Mouse (Mus musculus) MEL (cell line): ENCODE results near the gene Olfr523. TPM values are rescaled to one million over a fixed set of nuclear protein-coding genes. Genes with fewer than 3 reads are reported as not detected.

ENCODE experiments used
- DNase-seq: peaks from one replicate; pipeline ENCODE4 v3.0.0; 2011; ENCODE audit warnings: low read depth, low spot score
- H3K27ac ChIP-seq: 2 replicates; pipeline ENCODE4 v1.5.1; 2012; ENCODE audit warnings: low read depth, mild to moderate bottlenecking, control low read depth, low read length, moderate library complexity; ENCODE audit not compliant: control insufficient read depth
- H3K27me3 ChIP-seq, 2 experiments: fragments of 150-350 bp in 1 of 2; sonication (generic) in 1 of 2; 2 replicates each; pipeline ENCODE4 v1.6.1; 2012; ENCODE audit warnings: low read length in 2 of 2, mild to moderate bottlenecking in 2 of 2, improper control_type of control experiment in 1 of 2, moderate library complexity in 1 of 2; ENCODE audit not compliant: insufficient read depth in 2 of 2, control insufficient read depth in 1 of 2
- H3K36me3 ChIP-seq, 2 experiments: 2 replicates each; pipeline ENCODE4 v1.6.1; 2012 to 2014; ENCODE audit warnings: low read length in 2 of 2, improper control_type of control experiment in 1 of 2, inconsistent platforms in 1 of 2, mild to moderate bottlenecking in 1 of 2; ENCODE audit not compliant: insufficient read depth in 2 of 2, control insufficient read depth in 1 of 2
- H3K4me1 ChIP-seq, 2 experiments: fragments of 150-350 bp in 1 of 2; sonication (generic) in 1 of 2; 2 replicates each; pipeline ENCODE4 v1.6.1; 2012; ENCODE audit warnings: low read length in 2 of 2, improper control_type of control experiment in 1 of 2, mild to moderate bottlenecking in 1 of 2; ENCODE audit not compliant: insufficient read depth in 2 of 2, control insufficient read depth in 1 of 2
- H3K4me3 ChIP-seq, 2 experiments: fragments of 150-350 bp in 1 of 2; sonication (generic) in 1 of 2; 2 replicates each; pipeline ENCODE4 v1.5.1; 2012; ENCODE audit warnings: low read depth in 2 of 2, low read length in 2 of 2, mild to moderate bottlenecking in 2 of 2, moderate library complexity in 2 of 2, control low read depth in 1 of 2, improper control_type of control experiment in 1 of 2; ENCODE audit not compliant: control insufficient read depth in 1 of 2, insufficient read depth in 1 of 2
- H3K79me2 ChIP-seq: 2 replicates; pipeline ENCODE4 v1.6.1; 2012; ENCODE audit warnings: mild to moderate bottlenecking, low read length, moderate library complexity; ENCODE audit not compliant: control insufficient read depth, poor library complexity, insufficient read depth
- H3K9ac ChIP-seq: 2 replicates; pipeline ENCODE4 v1.6.1; 2012; ENCODE audit warnings: low read depth, mild to moderate bottlenecking, control low read depth, low read length, moderate library complexity; ENCODE audit not compliant: control insufficient read depth, poor library complexity, severe bottlenecking
- H3K9me3 ChIP-seq: fragments of 150-350 bp; sonication (generic); replicated peaks from 2 replicates; pipeline ENCODE4 v1.6.1; 2012; ENCODE audit warnings: mild to moderate bottlenecking, low read length, improper control_type of control experiment, moderate library complexity; ENCODE audit not compliant: insufficient read depth
- CHD1 ChIP-seq: IDR thresholded peaks from 2 replicates; pipeline ENCODE4 v1.6.1; 2012; ENCODE audit warnings: low read depth, mild to moderate bottlenecking, inconsistent platforms, low read length, improper control_type of control experiment
- CHD2 ChIP-seq: IDR thresholded peaks from 2 replicates; pipeline ENCODE4 v1.6.1; 2011; ENCODE audit warnings: low read length, improper control_type of control experiment
- CTCF ChIP-seq, 3 experiments: IDR thresholded peaks in 2 of 3; conservative IDR thresholded peaks in 1 of 3; 2 replicates each; pipeline ENCODE4 v1.5.1; 2011 to 2012; ENCODE audit warnings: low read length in 3 of 3, low read depth in 2 of 3, mild to moderate bottlenecking in 2 of 3, improper control_type of control experiment in 1 of 3, inconsistent platforms in 1 of 3, mixed read lengths in 1 of 3, moderate library complexity in 1 of 3; ENCODE audit not compliant: control insufficient read depth in 1 of 3, insufficient read depth in 1 of 3, poor library complexity in 1 of 3, severe bottlenecking in 1 of 3
- ETS1 ChIP-seq: IDR thresholded peaks from 2 replicates; pipeline ENCODE4 v1.6.1; 2012; ENCODE audit warnings: low read depth, mild to moderate bottlenecking, inconsistent platforms, low read length, improper control_type of control experiment, moderate library complexity
- GABPA ChIP-seq: IDR thresholded peaks from 2 replicates; pipeline ENCODE4 v1.6.1; 2012; ENCODE audit warnings: low read depth, mild to moderate bottlenecking, inconsistent platforms, low read length, improper control_type of control experiment, moderate library complexity
- HCFC1 ChIP-seq: IDR thresholded peaks from 2 replicates; pipeline ENCODE4 v1.6.1; 2012; ENCODE audit warnings: low read depth, mild to moderate bottlenecking, inconsistent platforms, low read length, improper control_type of control experiment, moderate library complexity
- JUND ChIP-seq: IDR thresholded peaks from 2 replicates; pipeline ENCODE4 v1.6.1; 2011; ENCODE audit warnings: low read depth, mild to moderate bottlenecking, improper control_type of control experiment, low read length
- KAT2A ChIP-seq: conservative IDR thresholded peaks from 2 replicates; pipeline ENCODE4 v1.6.1; 2012; ENCODE audit warnings: low read depth, low read length, improper control_type of control experiment, inconsistent platforms
- MAFK ChIP-seq: IDR thresholded peaks from 2 replicates; pipeline ENCODE4 v1.6.1; 2011; ENCODE audit warnings: low read depth, mild to moderate bottlenecking, low read length, improper control_type of control experiment, borderline replicate concordance
- MAZ ChIP-seq: IDR thresholded peaks from 2 replicates; pipeline ENCODE4 v1.6.1; 2012; ENCODE audit warnings: low read depth, mild to moderate bottlenecking, inconsistent platforms, low read length, improper control_type of control experiment
- MYB ChIP-seq: IDR thresholded peaks from 2 replicates; pipeline ENCODE4 v1.6.1; 2011; ENCODE audit warnings: mild to moderate bottlenecking, low read depth, low read length, improper control_type of control experiment
- NELFE ChIP-seq: IDR thresholded peaks from 2 replicates; pipeline ENCODE4 v1.6.1; 2011; ENCODE audit warnings: low read depth, low read length, improper control_type of control experiment
- POLR2A ChIP-seq, 2 experiments: IDR thresholded peaks; 2 replicates each; pipeline ENCODE4 v1.6.1; 2011 to 2012; ENCODE audit warnings: low read length in 2 of 2, mild to moderate bottlenecking in 2 of 2, control low read depth in 1 of 2, improper control_type of control experiment in 1 of 2, low read depth in 1 of 2, moderate library complexity in 1 of 2; ENCODE audit not compliant: control insufficient read depth in 1 of 2, insufficient read depth in 1 of 2, poor library complexity in 1 of 2
- POLR2AphosphoS5 ChIP-seq: IDR thresholded peaks from 2 replicates; pipeline ENCODE4 v1.6.1; 2012; ENCODE audit warnings: low read depth, borderline replicate concordance, mild to moderate bottlenecking, inconsistent platforms, low read length, moderate library complexity, mixed read lengths
- RCOR1 ChIP-seq: IDR thresholded peaks from 2 replicates; pipeline ENCODE4 v1.6.1; 2012; ENCODE audit warnings: low read depth, mild to moderate bottlenecking, inconsistent platforms, low read length, improper control_type of control experiment
- UBTF ChIP-seq: IDR thresholded peaks from 2 replicates; pipeline ENCODE4 v1.6.1; 2012; ENCODE audit warnings: low read depth, mild to moderate bottlenecking, inconsistent platforms, low read length, improper control_type of control experiment, moderate library complexity, borderline replicate concordance; ENCODE audit not compliant: insufficient read depth
- USF1 ChIP-seq: IDR thresholded peaks from 2 replicates; pipeline ENCODE4 v1.6.1; 2014; ENCODE audit warnings: low read depth, mild to moderate bottlenecking, inconsistent platforms, low read length, improper control_type of control experiment, moderate library complexity
- USF2 ChIP-seq, 2 experiments: IDR thresholded peaks; 2 replicates each; pipeline ENCODE4 v1.6.1; 2011 to 2012; ENCODE audit warnings: improper control_type of control experiment in 2 of 2, low read length in 2 of 2, borderline replicate concordance in 1 of 2, inconsistent platforms in 1 of 2, low read depth in 1 of 2, mild to moderate bottlenecking in 1 of 2; ENCODE audit not compliant: insufficient read depth in 1 of 2
- ZNF384 ChIP-seq: IDR thresholded peaks from 2 replicates; pipeline ENCODE4 v1.6.1; 2012; ENCODE audit warnings: low read depth, mild to moderate bottlenecking, inconsistent platforms, low read length, improper control_type of control experiment
- polyA plus RNA-seq, 2 experiments: library from polyadenylated mRNA; stranded (reverse) in 1 of 2; unstranded in 1 of 2; fragments of >175 nt in 1 of 2; fragments of >200 nt in 1 of 2; gene quantifications; 2 replicates each; pipeline versions ENCODE4 v1.2.1 to v1.2.4; 2012; ENCODE audit warnings: low replicate concordance in 2 of 2, low read depth in 1 of 2; ENCODE audit not compliant: insufficient read length in 2 of 2, insufficient read depth in 1 of 2, missing spikeins in 1 of 2
- total RNA-seq: library from RNA; depleted of rRNA; stranded (reverse); fragments of 300-350 nt; gene quantifications from 2 replicates; pipeline ENCODE4 v1.2.3, GENCODE M21; 2012

Olfr523 gene
- total and polyA plus RNA-seq, 3 experiments = not detected

- Histone ChIP-seq H3K4me1 (no peaks in the 10 kb centered on the region), H3K9me3 (no peaks in the 10 kb centered on the region)
- no peak for TF ChIP-seq HCFC1
- TF ChIP-seq, all 39 proteins: peak for 0
- Histone ChIP-seq H3K79me2 (no peaks in the 10 kb centered on the region), H3K9ac (no peak overlapping the region), H3K27ac (no peak overlapping the region), H3K36me3 (no peaks in the 10 kb centered on the region), H3K27me3 (no peaks in the 10 kb centered on the region; a peak in 1 of 4 replicates), H3K4me3 (no peak overlapping the region)
- DNase-seq = no peak
These were observed 3.6 kb upstream of the Olfr523 start for GRCm38 (mm10) chr7:140169386-140169785.

- TF ChIP-seq USF2 (IDR thresholded peaks at IDR 0.05; ENCODE audit: borderline replicate concordance in 1 of 2, insufficient read depth in 1 of 2, low read depth in 1 of 2, low read length in 2 of 2) (no peak), CTCF (IDR thresholded peaks at IDR 0.05 in 2 of 3, conservative IDR thresholded peaks at IDR 0.05 in 1 of 3; ENCODE audit: control insufficient read depth in 1 of 3, insufficient read depth in 1 of 3, low read depth in 2 of 3, low read length in 3 of 3, poor library complexity in 1 of 3, severe bottlenecking in 1 of 3) (no peak), RCOR1 (no peak), POLR2A (IDR thresholded peaks at IDR 0.05; ENCODE audit: control insufficient read depth in 1 of 2, insufficient read depth in 1 of 2, low read depth in 1 of 2, low read length in 2 of 2, poor library complexity in 1 of 2) (no peak)
- TF ChIP-seq, all 39 proteins: peak for 0
- H3K27ac ChIP-seq = no peak overlapping the region
- no peaks in the 10 kb centered on the region for H3K79me2 ChIP-seq
- H3K9me3 ChIP-seq = no peaks in the 10 kb centered on the region
- no peak overlapping the region for H3K4me3 ChIP-seq
- no peaks in the 10 kb centered on the region; a peak in 1 of 4 replicates for H3K27me3 ChIP-seq
- no peak overlapping the region for H3K9ac ChIP-seq
- no peaks in the 10 kb centered on the region for H3K36me3 ChIP-seq
- no peak for DNase-seq
- no peaks in the 10 kb centered on the region for H3K4me1 ChIP-seq
These were observed 2.2 kb upstream of the Olfr523 start for GRCm38 (mm10) chr7:140170863-140171262.

GRCm38 (mm10) chr7:140179176-140179575, 6.2 kb downstream of the Olfr523 start:
- Histone ChIP-seq H3K4me1 (no peaks in the 10 kb centered on the region), H3K36me3 (no peaks in the 10 kb centered on the region), H3K4me3 (no peak overlapping the region), H3K27me3 (no peaks in the 10 kb centered on the region), H3K9me3 (no peaks in the 10 kb centered on the region), H3K27ac (no peak overlapping the region), H3K9ac (no peak overlapping the region), H3K79me2 (no peaks in the 10 kb centered on the region)
- no peak for DNase-seq
- TF ChIP-seq USF1 (no peak), KAT2A (no peak), CHD1 (no peak), GABPA (no peak), UBTF (no peak), ETS1 (no peak), JUND (no peak), MAZ (no peak), NELFE (no peak), CTCF (IDR thresholded peaks at IDR 0.05 in 2 of 3, conservative IDR thresholded peaks at IDR 0.05 in 1 of 3; ENCODE audit: control insufficient read depth in 1 of 3, insufficient read depth in 1 of 3, low read depth in 2 of 3, low read length in 3 of 3, poor library complexity in 1 of 3, severe bottlenecking in 1 of 3) (no peak), MYB (no peak), MAFK (no peak), ZNF384 (no peak), POLR2AphosphoS5 (no peak), POLR2A (IDR thresholded peaks at IDR 0.05; ENCODE audit: control insufficient read depth in 1 of 2, insufficient read depth in 1 of 2, low read depth in 1 of 2, low read length in 2 of 2, poor library complexity in 1 of 2) (no peak), CHD2 (no peak)
